Mouse (Mus musculus): ENCODE results near the gene Btg2.

Btg2 gene

DNA sequence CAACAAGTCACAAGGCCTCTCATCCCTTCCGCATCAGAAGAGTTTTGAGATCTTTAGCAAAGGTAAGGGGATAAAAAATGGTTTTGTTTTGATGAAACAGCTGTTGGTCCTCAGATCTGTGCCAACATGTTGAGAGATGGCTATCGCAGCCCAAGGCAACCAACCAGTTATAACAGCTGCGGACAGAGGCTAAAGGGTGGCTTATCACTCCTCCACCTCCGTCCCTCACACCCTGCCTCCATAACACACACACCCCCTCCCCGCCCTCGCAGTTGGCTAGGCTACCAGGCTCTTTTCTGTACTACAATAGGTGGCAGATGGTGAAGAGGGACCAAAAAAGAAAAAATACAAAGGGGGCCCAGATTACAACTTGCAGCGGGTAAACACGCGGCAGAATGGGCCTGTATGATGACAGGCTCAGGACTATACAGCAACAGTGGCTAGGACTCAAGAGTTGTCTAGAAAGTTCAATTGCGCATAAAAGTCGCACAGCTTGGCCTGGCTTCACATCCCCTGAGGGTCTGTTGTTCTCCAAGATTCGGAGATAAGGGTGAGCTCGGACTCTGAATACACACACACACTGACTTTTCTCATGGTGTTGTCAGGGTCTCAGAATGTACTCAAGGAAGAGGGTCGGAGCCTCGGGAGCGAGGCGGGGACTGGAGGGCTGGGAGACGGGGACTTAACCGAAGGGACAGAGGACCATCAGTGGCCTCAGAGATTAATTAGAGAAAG lies 692 bp downstream of the Btg2 start:
- DNase-seq (ENCODE audit: low spot score) = no peak

DNA sequence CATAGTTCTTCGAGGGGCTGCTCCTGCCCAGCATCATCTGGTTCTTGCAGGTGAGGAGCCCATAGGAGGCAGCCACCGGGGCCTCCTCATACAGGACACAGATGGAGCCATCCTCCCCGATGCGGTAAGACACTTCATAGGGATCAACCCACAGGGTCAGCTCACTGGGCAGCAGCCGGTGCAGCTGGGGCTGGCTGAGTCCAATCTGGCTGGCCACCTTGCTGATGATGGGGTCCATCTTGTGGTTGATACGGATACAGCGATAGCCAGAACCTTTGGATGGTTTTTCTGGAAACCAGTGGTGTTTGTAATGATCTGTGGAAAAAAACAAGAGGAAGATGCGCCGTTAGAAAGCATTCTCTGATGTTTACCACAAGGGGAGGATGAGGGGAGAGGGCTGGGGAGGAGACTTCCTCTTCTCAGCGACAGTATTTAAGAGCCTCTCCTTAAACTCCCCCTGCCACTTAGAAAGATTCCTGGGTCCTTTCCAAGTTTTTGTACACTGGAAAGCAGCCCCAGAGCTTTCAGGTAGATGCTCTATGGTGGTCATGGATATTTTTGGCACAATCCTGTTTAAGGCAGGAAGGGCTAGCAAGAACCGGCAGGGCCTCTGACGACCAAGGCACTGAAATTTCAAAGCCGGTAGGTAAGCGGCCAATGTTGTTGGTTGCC lies 1.4 kb downstream of the Btg2 start:
- peak; percentile 65 for DNase-seq (ENCODE audit: low spot score)

DNA sequence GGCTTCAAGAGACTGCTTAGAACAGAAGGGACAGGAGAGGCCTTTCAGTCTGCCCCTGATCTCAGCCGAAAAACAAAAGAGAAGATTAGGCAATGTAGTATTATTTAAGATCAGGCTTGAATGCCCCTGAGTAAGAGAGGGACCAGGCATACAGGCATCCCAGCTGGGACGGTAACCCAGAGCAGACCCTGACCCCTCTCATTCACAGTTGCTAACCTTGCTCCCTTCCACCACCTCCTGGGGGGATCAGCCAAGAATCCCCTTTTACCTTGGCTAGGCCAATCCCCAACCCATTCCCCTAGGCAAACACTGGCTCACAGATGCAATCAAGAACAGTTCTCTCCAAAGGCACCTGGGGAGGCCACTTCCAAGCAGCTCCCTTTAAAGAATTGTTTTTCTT lies 2.1 kb downstream of the Btg2 start:
- DNase-seq (ENCODE audit: low spot score) = no peak

DNA sequence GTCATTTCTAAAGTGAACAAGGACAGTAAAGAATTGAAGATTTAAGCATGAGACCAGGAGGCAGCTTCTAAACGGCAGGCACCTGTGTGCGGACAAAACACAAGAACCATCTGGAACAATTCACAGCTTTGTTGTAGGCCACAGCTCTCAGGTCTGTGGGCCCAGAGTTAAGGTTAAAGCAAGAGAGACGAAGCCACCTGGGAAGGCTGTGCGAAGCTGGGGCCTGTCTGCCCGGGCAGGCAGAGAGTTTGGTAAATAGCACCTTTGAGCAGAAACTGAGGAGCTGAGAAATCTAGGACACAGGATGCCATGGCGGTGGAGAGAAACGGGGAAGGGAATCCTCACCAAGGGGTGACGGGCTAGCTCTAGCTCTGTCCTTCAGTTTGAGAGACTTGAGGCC lies 3.4 kb downstream of the Btg2 start:
- DNase-seq (ENCODE audit: low spot score) = no peak

DNA sequence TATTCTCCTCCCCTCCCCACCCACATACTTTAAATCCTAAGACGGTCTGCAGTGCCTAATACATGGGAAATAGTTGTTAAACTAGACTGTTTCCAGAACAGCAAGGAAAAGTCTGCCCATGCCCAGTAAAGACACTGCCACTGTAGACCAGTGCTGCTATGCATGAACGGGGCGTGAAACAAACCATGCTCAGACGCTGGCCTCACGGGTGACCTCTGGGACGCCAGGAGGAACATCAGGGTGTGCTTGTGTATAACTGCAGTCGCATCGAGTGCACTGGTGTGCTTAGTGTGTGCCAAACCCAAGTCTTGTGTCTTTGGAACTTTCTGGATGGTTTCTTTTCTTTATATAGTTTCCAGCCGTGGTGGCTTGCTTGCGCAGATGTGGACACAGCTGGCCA lies 4.3 kb downstream of the Btg2 start:
- DNase-seq (ENCODE audit: low spot score) = no peak

DNA sequence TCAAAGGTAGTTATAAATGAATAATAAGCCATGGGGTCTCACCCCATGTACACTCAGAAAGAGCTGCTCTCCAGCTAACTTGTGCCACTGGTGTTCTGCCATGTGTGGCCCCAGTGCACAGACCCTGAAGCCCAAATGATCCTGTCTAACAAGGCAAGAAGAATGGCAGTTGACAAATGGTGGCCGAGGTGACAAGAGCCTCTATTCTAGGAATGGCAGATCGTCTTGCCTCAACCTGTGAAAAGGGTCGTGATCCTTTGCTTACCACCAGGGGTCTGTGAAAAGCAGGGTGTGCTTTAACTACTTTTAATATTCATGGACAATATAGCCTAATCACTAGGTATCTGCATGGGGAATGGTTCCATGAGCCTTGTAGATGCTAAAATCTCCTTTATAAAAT lies 4.7 kb downstream of the Btg2 start:
- DNase-seq (ENCODE audit: low spot score) = no peak

DNA sequence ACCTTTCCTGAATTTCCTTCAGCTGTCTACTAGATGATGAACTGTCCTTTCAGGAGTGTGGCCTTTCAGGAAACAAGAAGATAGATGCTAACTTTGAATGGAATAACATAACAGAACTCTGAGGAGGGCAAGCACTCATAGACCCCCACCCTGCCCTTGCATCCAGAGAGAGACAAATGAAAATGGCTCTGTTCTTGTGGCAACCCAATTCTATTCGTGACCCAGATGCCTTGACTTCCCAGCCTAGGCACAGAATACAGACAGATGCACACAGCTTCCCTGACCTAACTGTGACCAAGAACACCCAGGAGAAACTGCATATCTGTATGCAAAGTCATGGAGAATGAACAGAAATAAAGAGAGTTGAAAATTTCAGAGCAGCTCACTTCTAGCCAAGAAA lies 5.3 kb downstream of the Btg2 start:
- DNase-seq (ENCODE audit: low spot score) = no peak

DNA sequence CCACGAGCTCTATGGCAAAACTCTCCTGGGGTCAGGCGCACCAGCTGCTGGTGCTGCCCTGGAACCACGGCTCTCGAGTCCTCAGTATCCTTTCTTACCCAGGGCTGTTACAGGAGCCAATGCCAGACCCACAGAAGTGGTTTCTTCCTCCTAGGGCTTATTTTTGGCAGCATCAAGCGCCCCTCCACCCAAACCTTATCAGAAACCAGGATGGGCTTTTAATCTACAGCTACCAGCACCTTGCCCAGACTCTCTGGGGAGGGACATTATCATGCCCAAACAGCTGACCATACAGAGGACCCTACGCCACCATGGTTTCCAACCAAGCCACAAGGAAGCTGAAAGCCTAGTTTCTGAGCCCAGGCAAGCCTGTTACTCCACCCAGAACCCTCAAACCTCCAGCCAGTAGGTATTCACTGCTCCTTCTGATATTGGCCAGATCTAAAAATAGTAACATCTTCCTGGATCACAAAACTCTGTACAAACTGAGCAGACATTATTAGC lies 5.8 kb downstream of the Btg2 start:
- DNase-seq (ENCODE audit: low spot score) = no peak

DNA sequence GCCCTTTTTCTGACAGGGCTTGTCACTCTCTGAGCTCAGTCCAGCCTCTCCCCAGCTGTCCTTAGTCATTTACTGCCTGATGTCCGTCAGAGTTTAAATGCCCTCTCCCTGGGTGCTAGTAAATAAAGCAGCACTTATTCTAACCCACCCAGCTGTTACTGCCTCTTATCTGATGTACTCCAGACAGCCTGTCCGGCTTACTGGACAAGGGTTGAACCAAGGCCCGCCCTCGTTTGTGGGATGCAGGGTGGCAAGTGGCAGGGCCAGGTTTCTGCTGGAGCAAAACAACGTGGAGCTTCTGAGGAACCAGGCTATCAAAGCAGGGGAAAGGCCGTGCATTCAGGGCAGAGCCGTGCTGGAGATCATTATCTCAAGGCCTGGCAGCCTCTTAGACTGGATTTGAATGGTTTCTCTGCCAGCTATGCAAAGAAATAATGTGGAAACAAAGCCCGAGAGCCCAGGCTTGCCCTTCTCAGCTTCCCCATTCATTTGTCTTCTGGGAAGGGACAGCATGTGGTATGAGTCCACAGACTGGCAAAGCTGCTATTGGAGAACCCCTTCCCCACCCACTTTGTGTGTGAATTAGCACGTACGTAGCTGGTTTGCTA lies 7.4 kb downstream of the Btg2 start:
- DNase-seq (ENCODE audit: low spot score) = no peak

DNA sequence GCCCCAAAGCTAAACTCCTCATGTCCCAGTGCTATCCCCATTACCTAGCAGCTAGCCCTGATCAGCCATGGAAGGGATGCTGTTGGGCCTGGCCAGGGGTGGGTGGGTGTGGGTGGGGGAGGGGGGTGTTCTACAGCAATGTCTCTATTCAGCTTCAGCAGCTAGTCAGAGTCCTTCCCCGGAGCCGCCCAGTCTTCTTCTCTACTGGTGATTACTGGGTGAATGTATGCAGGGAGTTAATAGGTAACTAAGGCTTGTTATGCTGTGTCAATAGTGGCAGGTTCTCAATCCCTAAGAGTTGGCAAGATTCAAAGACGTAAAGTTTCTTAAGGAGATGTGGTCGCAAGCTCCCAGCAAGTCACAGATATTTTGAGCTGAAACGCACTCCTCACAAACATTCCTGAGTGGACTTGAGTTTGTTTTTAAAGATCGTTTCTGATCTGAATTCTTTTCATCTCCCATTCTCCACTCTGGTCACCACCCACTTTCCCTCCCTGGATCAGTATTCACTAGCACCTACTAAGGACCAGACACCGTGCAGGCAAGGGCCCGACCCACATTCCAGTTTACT lies 8.7 kb downstream of the Btg2 start:
- no peak for DNase-seq (ENCODE audit: low spot score)

DNA sequence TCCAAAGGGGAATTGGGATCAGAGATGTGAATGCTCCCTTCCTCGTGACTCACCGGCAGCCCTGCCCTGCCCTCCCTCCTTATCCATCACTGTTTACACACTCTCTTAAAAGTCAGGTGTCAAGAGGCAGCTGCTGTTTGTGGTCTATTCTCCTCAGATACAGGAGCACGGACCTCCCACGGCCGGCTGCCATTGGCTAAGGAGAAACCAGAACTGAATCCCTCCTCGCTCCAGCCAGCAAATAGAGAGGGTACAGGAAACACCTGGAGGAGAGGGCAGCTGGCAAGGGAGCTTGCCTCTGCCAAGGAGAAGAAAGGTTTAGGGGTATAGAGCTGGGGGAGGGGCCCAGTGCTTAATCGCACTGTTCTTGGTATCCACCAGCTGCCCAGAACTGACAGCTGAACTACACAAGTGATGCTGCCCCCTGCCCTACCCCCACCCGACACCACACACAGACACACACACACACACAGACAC lies 11.7 kb downstream of the Btg2 start:
- DNase-seq (ENCODE audit: low spot score) = peak; percentile 60

DNA sequence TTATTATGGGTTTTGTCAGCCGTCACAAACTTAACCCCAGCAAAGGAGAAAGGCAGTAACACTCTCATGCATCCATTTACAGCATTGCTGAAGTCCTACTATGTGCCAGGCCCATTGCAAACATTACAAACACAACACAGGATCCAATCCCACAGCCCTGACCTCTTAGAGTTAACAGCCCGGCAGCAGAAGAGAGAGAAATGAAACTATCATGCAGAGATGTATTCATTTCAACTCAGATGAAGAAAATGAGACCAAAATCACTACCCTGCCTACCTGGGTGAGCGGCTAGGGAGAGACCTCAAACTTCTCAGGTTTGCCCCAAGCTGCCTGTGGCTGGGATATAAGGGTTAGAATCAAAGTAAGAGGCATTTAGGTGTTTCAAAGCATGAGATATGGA lies 12.4 kb downstream of the Btg2 start:
- DNase-seq (ENCODE audit: low spot score) = no peak

DNA sequence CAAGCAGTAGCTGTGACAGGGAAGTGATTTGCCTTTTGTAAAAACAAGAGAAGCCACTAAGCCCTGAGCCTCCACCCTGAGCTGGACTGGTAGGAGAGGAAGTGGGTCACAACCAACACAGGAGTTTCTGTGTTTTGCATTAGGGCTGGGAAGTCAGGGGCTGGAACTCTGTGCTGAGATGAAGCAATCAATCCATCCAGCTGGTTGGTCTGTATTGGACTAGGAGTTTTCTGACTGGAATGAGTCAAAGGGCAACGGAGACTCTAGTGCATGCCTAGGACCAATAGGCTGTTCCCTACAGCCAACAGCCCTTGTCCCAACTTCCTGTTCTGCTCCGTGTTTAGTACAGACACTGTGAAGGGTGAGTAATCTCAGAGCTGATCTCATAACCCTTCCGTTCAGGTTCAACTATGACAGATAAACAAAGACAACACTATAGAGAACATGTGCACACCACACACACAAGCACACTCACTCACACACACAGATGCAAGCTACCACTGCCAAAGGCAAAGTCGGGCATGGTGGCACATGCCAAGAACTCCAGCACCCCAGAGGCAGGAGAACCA lies 13.6 kb downstream of the Btg2 start:
- DNase-seq (ENCODE audit: low spot score) = no peak

DNA sequence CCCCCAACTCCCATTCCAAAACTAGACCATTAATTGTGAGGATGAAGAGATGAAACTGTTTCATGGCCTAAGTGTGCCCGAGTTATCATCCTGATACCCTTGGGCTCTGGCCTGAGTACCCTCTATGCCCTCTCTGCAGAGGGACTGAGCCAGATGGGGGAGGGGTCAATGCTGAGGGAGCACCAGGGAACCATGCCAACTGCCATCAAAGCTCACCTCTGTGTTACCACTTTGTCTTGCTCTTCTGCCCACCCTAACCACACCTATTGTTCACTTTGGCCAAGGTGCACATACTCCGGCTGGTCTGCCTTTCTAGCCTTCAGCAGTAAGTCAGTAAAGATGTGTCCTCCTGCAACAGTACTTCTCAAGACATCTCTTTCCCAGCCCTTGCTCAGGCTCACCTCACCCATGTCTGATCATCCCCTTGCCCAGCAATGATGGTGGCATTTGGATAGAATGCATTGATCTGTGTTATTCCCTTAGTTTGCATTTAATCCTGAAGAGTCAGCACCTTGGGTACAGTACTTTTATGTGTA lies 14.6 kb downstream of the Btg2 start:
- DNase-seq (ENCODE audit: low spot score) = no peak

DNA sequence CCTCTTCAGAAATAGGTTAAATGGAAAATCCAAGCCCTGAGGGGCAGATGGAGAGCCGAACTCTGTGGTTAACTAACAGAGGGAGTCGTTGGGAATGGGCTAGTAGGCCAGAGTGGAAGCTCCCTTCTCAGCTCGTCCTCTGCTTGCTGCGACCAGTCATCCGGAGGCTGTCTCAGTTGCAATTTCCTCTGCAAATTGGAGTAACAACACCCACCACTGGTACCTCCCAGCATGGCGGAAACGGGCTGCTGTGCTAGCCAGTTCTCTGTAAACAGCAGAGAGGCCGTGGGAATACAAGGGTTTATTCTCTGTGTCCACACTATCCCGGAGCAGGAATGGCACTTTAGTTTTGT lies 15.2 kb downstream of the Btg2 start:
- no peak for DNase-seq (ENCODE audit: low spot score)

DNA sequence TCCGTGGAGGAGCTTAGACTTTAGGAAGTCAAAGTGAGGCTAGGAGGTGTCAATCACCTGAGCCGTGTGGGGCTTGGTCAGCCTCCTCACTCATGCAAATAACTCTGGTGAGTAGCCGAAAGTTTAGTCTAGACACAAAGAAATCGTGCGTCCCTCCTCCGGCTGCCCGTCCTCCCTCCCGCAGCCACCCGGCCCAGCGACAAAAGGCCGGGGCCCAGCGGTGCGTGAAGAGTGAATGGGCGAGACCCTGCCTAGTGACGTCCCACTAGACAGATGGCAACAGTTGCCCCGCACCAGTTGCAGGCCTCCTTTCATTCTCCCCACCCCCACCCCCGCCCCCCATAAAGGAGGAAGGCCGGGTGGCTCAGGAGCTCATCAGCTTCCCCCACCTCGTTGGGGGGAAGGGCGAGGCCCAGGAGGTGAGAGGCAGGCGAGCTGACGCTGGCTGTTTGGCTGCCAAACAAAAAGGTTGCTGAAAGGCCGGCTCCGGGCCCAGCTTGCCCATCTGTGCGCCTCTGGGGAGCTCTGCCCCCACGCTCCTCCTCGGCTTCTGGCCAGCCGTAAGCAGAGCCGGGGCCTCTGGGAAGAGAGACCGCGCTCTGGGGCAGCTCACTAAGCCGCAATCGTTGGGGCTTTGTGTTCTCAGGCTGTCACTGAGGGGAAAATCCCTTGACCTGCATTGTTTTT lies 15.7 kb downstream of the Btg2 start:
- DNase-seq (ENCODE audit: low spot score) = peak; percentile 91

DNA sequence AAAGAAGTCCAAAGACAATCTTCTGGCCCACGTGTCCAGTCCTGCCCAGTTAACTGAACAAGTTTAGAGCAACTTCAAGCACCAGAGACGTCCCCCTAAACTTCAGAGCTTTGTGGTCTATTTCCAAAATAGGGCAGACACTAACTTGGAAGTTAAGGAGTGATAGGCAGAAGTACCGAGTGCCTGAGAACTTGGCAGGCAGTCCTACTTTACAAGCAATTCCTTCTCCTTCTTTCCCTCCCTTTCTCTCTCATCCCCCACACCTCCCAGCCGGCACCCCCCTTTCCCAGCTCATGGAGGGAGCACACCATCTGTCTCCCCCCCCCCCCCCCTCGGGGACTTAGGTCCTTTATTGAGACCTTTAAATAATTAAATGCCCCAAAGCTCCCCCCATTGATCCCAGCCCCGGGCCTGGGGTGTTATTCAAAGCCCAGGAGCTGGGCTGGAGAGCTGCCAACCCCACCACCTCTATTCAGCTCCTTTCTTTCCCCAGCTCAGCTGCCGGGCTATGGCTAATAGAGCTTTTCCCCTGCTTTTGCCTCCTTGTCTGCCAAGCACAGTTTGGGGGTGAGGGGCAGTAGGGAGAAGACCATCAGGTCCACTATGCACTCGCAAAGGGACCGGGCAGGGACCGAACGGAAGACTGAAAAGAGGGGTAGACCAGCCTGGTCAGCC lies 16.4 kb downstream of the Btg2 start:
- no peak for DNase-seq (ENCODE audit: low spot score)

DNA sequence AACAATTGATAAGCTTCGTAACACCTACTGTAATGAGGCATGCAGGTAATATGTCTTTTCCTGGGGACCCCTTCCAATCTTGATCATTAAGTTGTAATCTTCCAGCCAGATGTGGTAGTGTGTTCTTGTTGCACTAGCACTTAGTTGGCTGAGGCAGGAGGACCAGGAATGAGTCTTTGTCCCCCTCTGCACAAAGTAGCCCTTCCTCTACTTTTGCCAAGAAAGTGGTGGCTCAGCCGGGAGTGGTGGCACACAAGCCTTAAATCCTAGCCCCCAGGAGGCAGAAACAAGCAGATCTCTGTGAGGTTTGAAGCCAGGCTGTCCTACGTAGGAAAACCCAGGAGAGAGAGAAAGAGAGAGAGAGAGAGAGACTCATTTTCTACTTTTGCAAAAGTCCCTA lies 17.0 kb downstream of the Btg2 start:
- DNase-seq (ENCODE audit: low spot score) = no peak

DNA sequence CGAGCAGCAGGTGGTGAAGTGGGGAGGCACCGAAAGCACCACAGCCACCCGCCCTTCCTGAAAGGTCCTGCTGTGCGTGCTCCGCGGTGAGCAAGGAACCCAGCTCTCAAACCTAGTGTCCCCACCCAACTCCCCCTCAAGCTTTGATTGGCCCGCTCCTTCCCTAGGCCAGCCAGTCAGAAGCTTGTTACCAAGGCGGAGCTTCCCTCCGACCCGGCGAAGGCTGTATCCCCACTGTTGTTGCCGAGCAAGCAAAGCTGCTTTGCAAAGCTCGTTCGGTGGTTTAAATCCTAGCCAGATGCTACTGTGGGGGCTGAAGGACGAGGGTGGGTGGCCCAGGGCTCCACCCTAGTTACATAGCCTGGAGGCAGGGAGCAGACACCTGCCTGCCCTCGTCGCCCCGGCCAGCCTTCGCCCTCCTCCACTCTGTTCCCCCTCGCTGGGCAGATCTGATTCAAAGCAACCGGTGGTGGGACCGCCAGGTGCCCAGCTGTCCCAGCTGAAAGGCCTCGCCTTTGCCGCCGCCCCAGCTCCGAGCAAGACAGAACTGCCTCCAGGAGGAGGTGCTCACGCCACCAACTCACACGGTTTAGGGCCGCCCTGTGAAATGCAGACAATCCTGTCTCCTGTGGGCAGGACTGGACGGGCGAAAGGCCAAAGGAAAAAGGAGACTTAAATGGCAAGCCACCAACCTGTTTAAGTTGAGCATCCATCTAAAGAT lies 17.9 kb downstream of the Btg2 start:
- DNase-seq (ENCODE audit: low spot score) = peak; percentile 94
